Mouse (Mus musculus) heart, embryonic 16.5 days (tissue): ENCODE data around the gene Znhit1. TPM values are rescaled to one million over a fixed set of nuclear protein-coding genes. Genes with fewer than 3 reads are reported as not detected.

ENCODE experiments used
- ATAC-seq: fragments of 200-750 bp; cut with Nextera tagmentation; replicated peaks from 2 replicates; pipeline ENCODE4 v1.8.0; 2017; ENCODE audit warnings: moderate number of reproducible peaks; ENCODE audit not compliant: insufficient read depth, low FRiP score; ENCODE audit errors: extremely low read depth
- H3K27ac ChIP-seq: fragments of 300-500 bp; sonication (generic); 2 replicates; pipeline ENCODE4 v1.5.1; 2014; ENCODE audit warnings: mild to moderate bottlenecking, low read length, control low read depth, moderate library complexity
- H3K27me3 ChIP-seq: fragments of 300-500 bp; sonication (generic); 2 replicates; pipeline ENCODE4 v1.6.1; 2014; ENCODE audit warnings: low read length, mixed read lengths; ENCODE audit not compliant: control insufficient read depth, insufficient read depth
- H3K36me3 ChIP-seq: fragments of 300-500 bp; sonication (generic); 2 replicates; pipeline ENCODE4 v1.6.1; 2014; ENCODE audit not compliant: control insufficient read depth, insufficient read depth
- H3K4me1 ChIP-seq: fragments of 300-500 bp; sonication (generic); 2 replicates; pipeline ENCODE4 v1.6.1; 2014; ENCODE audit warnings: low read length, mixed read lengths; ENCODE audit not compliant: control insufficient read depth, insufficient read depth
- H3K4me2 ChIP-seq: fragments of 300-500 bp; sonication (generic); 2 replicates; pipeline ENCODE4 v1.6.1; 2014; ENCODE audit warnings: low read depth, mild to moderate bottlenecking, control low read depth, low read length
- H3K4me3 ChIP-seq: fragments of 300-500 bp; sonication (generic); 2 replicates; pipeline ENCODE4 v1.5.1; 2014; ENCODE audit warnings: mild to moderate bottlenecking, control low read depth, low read length
- H3K9ac ChIP-seq: fragments of 300-500 bp; sonication (generic); 2 replicates; pipeline ENCODE4 v1.6.1; 2014; ENCODE audit warnings: low read length, control low read depth
- H3K9me3 ChIP-seq: fragments of 300-500 bp; sonication (generic); replicated peaks from 2 replicates; pipeline ENCODE4 v1.6.1; 2016; ENCODE audit warnings: low read length; ENCODE audit not compliant: control insufficient read depth
- WGBS: fragments of 180-500 bp; shearing (Covaris S2); extraction: QIAGEN DNeasy Blood & Tissue Kit; methylation state at CpG from one replicate; pipeline ENCODE4 v1.1.7; 2014; 5-methylcytosine and 5-hydroxymethylcytosine counted together
- polyA plus RNA-seq: library from polyadenylated mRNA; unstranded; fragments of >200 nt; fragmentation: Nextera tagmentation; extraction: Ambion mirVana; gene quantifications from 2 replicates; pipeline ENCODE4 v1.2.1, GENCODE M21; 2015

Gene Znhit1
- polyA plus RNA-seq, 1 experiment from 2014 or later = 74.4 TPM

DNA sequence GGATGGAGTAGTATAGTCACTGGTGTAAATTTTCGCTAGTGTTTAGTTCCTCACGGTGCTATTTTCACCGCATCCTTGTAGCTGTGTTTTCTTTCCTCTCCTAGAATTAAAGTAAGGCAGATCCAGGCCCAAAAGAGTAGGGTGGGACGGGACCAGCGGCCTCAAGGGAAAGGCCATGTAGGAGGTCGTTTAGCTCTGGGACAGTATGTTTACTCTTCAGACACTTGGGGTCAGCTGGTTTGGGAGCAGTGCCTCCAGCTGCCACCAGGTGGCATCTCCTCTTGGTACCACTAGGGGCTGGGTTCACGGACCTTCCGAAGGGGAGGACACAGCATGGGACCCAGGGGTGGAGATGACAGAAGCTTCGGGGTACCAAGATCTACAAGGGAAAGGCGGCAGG, 25.3 kb downstream of the Znhit1 start:
- WGBS = 2% methylated on average over 10 of the region's 10 CpGs
- H3K9me3 ChIP-seq = no peaks in the 10 kb centered on the region
- H3K27ac ChIP-seq = peak overlapping the region; percentile 78
- H3K9ac ChIP-seq = peak overlapping the region; percentile 77
- peak overlapping the region; percentile 75 for H3K4me2 ChIP-seq
- peaks cover 28% of the 10 kb centered on the region for H3K4me1 ChIP-seq
- ATAC-seq = peak; percentile 60
- no peaks in the 10 kb centered on the region for H3K27me3 ChIP-seq
- peak overlapping the region; percentile 70 for H3K4me3 ChIP-seq
- peaks cover 19% of the 10 kb centered on the region; the same call in 1 of the 2 replicates for H3K36me3 ChIP-seq

GRCm38 (mm10) chr5:136961983-136962461, 25.8 kb downstream of the Znhit1 start:
- Histone ChIP-seq H3K27me3 (no peaks in the 10 kb centered on the region), H3K4me1 (peaks cover 25% of the 10 kb centered on the region)
- ATAC-seq = peak; percentile 90

GRCm38 (mm10) chr5:136961334-136961982, 26.4 kb downstream of the Znhit1 start:
- H3K27ac ChIP-seq = peak overlapping the region; percentile 78
- no peak; the same call in 1 of the 2 replicates for ATAC-seq
- no peaks in the 10 kb centered on the region for H3K9me3 ChIP-seq
- H3K36me3 ChIP-seq = peaks cover 19% of the 10 kb centered on the region; the same call in 1 of the 2 replicates
- H3K27me3 ChIP-seq = no peaks in the 10 kb centered on the region
- WGBS = 28% methylated on average over 5 of the region's 5 CpGs
- peak overlapping the region; percentile 77 for H3K9ac ChIP-seq
- H3K4me3 ChIP-seq = peak overlapping the region; percentile 70
- peak overlapping the region; percentile 75 for H3K4me2 ChIP-seq
- H3K4me1 ChIP-seq = peaks cover 20% of the 10 kb centered on the region

More at GRCm38 (mm10) chr5:136961983-136962461, 25.8 kb downstream of the Znhit1 start:
- peaks cover 19% of the 10 kb centered on the region; the same call in 1 of the 2 replicates for H3K36me3 ChIP-seq
- H3K4me2 ChIP-seq = peak overlapping the region; percentile 75
- peak overlapping the region; percentile 70 for H3K4me3 ChIP-seq
- H3K9ac ChIP-seq = peak overlapping the region; percentile 77
- H3K9me3 ChIP-seq = no peaks in the 10 kb centered on the region
- H3K27ac ChIP-seq = peak overlapping the region; percentile 78
- 0% methylated on average over 20 of the region's 20 CpGs for WGBS

- Histone ChIP-seq H3K9ac (no peak overlapping the region), H3K4me2 (no peak overlapping the region), H3K36me3 (peaks cover 14% of the 10 kb centered on the region), H3K27ac (no peak overlapping the region), H3K4me1 (peaks cover 11% of the 10 kb centered on the region), H3K27me3 (no peaks in the 10 kb centered on the region), H3K9me3 (no peaks in the 10 kb centered on the region), H3K4me3 (no peak overlapping the region)
- 86% methylated on average over 6 of the region's 6 CpGs for WGBS
- ATAC-seq = no peak
Measured at GRCm38 (mm10) chr5:136960053-136960452, 27.8 kb downstream of the Znhit1 start.

GRCm38 (mm10) chr5:136958991-136959605, 28.7 kb downstream of the Znhit1 start:
- Histone ChIP-seq H3K9ac (no peak overlapping the region), H3K27ac (no peak overlapping the region), H3K4me1 (peaks cover 15% of the 10 kb centered on the region), H3K4me3 (no peak overlapping the region), H3K27me3 (no peaks in the 10 kb centered on the region), H3K9me3 (no peaks in the 10 kb centered on the region), H3K4me2 (no peak overlapping the region), H3K36me3 (peaks cover 11% of the 10 kb centered on the region)
- no peak for ATAC-seq
- WGBS = 65% methylated on average over 5 of the region's 5 CpGs

- no peak for ATAC-seq
- Histone ChIP-seq H3K4me3 (no peak overlapping the region), H3K27ac (no peak overlapping the region), H3K4me1 (peaks cover 13% of the 10 kb centered on the region), H3K9ac (no peak overlapping the region), H3K4me2 (no peak overlapping the region), H3K27me3 (no peaks in the 10 kb centered on the region), H3K9me3 (no peaks in the 10 kb centered on the region), H3K36me3 (no peaks in the 10 kb centered on the region; the same call in 1 of the 2 replicates)
- 92% methylated on average over 1 of the region's 1 CpGs for WGBS
Measured at GRCm38 (mm10) chr5:136957250-136957649, 30.6 kb downstream of the Znhit1 start.

DNA sequence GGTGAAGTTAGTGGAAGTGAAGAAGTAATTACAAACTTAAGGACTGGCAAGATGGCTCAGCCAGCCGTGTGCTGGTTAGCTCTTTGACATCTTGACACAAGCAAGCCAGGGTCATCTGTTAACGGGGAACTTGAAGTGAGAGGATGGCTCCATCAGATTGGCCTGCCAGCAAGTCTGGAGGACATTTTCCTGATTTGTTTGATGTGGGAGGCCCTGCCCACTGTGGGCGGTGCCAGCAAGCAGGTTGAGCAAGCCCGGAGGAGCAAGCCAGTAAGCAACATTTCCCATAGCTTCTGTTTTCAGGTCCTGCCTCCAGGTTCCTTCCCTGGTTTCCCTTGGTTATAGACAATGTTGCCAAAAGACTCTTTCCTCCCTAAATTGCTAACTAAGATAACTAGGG, 32.2 kb downstream of the Znhit1 start:
- ATAC-seq = no peak
- H3K9me3 ChIP-seq = no peaks in the 10 kb centered on the region
- no peak overlapping the region for H3K4me3 ChIP-seq
- H3K27me3 ChIP-seq = no peaks in the 10 kb centered on the region
- H3K27ac ChIP-seq = no peak overlapping the region
- no peak overlapping the region for H3K4me2 ChIP-seq
- H3K9ac ChIP-seq = no peak overlapping the region
- no peaks in the 10 kb centered on the region; the same call in 1 of the 2 replicates for H3K36me3 ChIP-seq
- peaks cover 10% of the 10 kb centered on the region for H3K4me1 ChIP-seq
- 83% methylated on average over 4 of the region's 4 CpGs for WGBS

DNA sequence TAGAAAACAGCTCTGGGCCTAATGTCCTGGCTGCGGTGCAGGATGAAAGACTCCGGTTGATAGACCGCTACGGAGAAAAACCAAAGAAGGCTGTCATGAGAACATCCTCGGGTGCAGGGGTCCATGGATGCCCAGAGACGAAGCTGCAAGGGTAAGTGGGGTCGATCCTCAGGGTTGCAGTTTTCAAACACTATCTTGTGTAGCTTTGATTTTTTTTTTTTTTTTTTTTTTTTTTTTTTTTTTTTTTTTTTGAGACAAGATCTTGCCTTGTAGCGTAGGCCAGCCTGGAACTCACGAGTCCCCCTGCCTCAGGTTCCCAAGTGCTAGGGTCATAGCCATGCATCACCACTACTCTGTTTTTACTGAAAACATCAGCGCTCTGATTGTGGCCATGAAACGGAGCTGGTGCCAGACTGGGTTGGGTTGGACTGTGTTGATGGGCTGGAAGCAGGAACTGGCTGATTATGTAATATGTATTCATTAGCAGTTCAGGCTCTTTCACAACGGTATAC, 34.3 kb downstream of the Znhit1 start:
- peak overlapping the region; percentile 78 for H3K9ac ChIP-seq
- peak overlapping the region; percentile 60 for H3K4me3 ChIP-seq
- no peaks in the 10 kb centered on the region for H3K27me3 ChIP-seq
- H3K9me3 ChIP-seq = no peaks in the 10 kb centered on the region
- no peaks in the 10 kb centered on the region; the same call in 1 of the 2 replicates for H3K36me3 ChIP-seq
- ATAC-seq = peak; percentile 12; the same call in 1 of the 2 replicates
- H3K4me2 ChIP-seq = peak overlapping the region; percentile 68
- H3K27ac ChIP-seq = peak overlapping the region; percentile 57
- 3% methylated on average over 12 of the region's 12 CpGs for WGBS
- peaks cover 10% of the 10 kb centered on the region for H3K4me1 ChIP-seq

DNA sequence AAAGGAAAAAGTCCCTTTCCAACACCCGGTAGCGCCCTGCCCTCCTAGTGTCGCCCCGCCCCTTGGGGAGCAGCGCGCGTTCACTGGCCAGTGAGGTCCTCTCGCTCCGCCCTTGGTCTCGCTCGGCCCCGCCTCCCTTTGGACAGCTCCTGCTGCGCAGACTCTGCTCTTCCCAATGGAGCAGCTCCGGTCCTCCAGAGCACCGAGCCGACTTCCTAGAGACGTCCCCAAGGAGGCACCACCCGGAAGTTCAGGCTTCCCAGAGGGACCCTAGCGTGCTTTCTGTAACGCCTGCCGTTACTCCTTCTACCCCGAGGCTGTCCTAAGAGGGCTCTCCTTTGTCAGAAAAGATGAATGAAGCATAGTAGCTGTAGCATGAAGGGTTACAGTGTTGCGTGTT, 34.8 kb downstream of the Znhit1 start, which contains the start of gene Fis1:
Fis1 (plus strand) TSS at position 261 of the 400 bp plus-strand sequence.
- peak; percentile 100 for ATAC-seq
- under 1% methylated on average over 23 of the region's 23 CpGs for WGBS

More for the DNA sequence above, 34.8 kb downstream of the Znhit1 start, which contains the start of gene Fis1:
- Histone ChIP-seq H3K36me3 (no peaks in the 10 kb centered on the region; the same call in 1 of the 2 replicates), H3K27me3 (no peaks in the 10 kb centered on the region), H3K27ac (peak within 1 kb of the TSS; percentile 57), H3K4me3 (peak within 1 kb of the TSS; percentile 60), H3K4me2 (peak within 1 kb of the TSS; percentile 68), H3K4me1 (peaks cover 10% of the 10 kb centered on the region), H3K9ac (peak within 1 kb of the TSS; percentile 78), H3K9me3 (no peaks in the 10 kb centered on the region)
